Mouse (Mus musculus) forebrain, embryonic 14.5 days (tissue): Measurements from ENCODE around the gene Slc30a3. TPM values are rescaled to one million over a fixed set of nuclear protein-coding genes. Genes with fewer than 3 reads are reported as not detected.

Source experiments
- ATAC-seq: fragments of 200-750 bp; cut with Nextera tagmentation; 2 replicates; pipeline ENCODE4 v1.8.0; 2017; ENCODE audit warnings: mild to moderate bottlenecking, moderate library complexity
- DNase-seq: peaks from one replicate; pipeline ENCODE4 v3.0.0-alpha.2; 2015; ENCODE audit warnings: low spot score
- H3K27ac ChIP-seq: fragments of 300-500 bp; sonication (generic); 2 replicates; pipeline ENCODE4 v1.5.1; 2014; ENCODE audit warnings: low read depth, mild to moderate bottlenecking, control low read depth, low read length, moderate library complexity
- H3K27me3 ChIP-seq: fragments of 300-500 bp; sonication (generic); replicated peaks from 2 replicates; pipeline ENCODE4 v1.6.1; 2014; ENCODE audit warnings: low read length, control low read depth, mixed read lengths; ENCODE audit not compliant: control insufficient read depth, insufficient read depth
- H3K36me3 ChIP-seq: fragments of 300-500 bp; sonication (generic); 2 replicates; pipeline ENCODE4 v1.6.1; 2014; ENCODE audit warnings: low read length, control low read depth; ENCODE audit not compliant: control insufficient read depth, insufficient read depth
- H3K4me1 ChIP-seq: fragments of 300-500 bp; sonication (generic); 2 replicates; pipeline ENCODE4 v1.6.1; 2014; ENCODE audit warnings: antibody characterized with exemption, low read length, control low read depth; ENCODE audit not compliant: control insufficient read depth, insufficient read depth
- H3K4me2 ChIP-seq: fragments of 300-500 bp; sonication (generic); 2 replicates; pipeline ENCODE4 v1.6.1; 2014; ENCODE audit warnings: mild to moderate bottlenecking, control low read depth, low read length
- H3K4me3 ChIP-seq: fragments of 300-500 bp; sonication (generic); 2 replicates; pipeline ENCODE4 v1.5.1; 2014; ENCODE audit warnings: low read depth, low read length, control low read depth
- H3K9ac ChIP-seq: fragments of 300-500 bp; sonication (generic); 2 replicates; pipeline ENCODE4 v1.6.1; 2014; ENCODE audit warnings: mild to moderate bottlenecking, low read length, control low read depth, moderate library complexity
- H3K9me3 ChIP-seq: fragments of 300-500 bp; sonication (generic); replicated peaks from 2 replicates; pipeline ENCODE4 v1.6.1; 2016; ENCODE audit warnings: low read length, control low read depth, mixed read lengths; ENCODE audit not compliant: control insufficient read depth
- WGBS: fragments of 180-500 bp; shearing (Covaris S2); extraction: QIAGEN DNeasy Blood & Tissue Kit; methylation state at CpG from one replicate; pipeline ENCODE4 v1.1.7; 2014; 5-methylcytosine and 5-hydroxymethylcytosine counted together
- polyA plus RNA-seq: library from polyadenylated mRNA; unstranded; fragments of >200 nt; fragmentation: Nextera tagmentation; extraction: Ambion mirVana; gene quantifications from 2 replicates; pipeline ENCODE4 v1.2.1, GENCODE M21; 2014

Gene Slc30a3
- polyA plus RNA-seq, 1 experiment from 2014 or later: 2.0 TPM

DNA sequence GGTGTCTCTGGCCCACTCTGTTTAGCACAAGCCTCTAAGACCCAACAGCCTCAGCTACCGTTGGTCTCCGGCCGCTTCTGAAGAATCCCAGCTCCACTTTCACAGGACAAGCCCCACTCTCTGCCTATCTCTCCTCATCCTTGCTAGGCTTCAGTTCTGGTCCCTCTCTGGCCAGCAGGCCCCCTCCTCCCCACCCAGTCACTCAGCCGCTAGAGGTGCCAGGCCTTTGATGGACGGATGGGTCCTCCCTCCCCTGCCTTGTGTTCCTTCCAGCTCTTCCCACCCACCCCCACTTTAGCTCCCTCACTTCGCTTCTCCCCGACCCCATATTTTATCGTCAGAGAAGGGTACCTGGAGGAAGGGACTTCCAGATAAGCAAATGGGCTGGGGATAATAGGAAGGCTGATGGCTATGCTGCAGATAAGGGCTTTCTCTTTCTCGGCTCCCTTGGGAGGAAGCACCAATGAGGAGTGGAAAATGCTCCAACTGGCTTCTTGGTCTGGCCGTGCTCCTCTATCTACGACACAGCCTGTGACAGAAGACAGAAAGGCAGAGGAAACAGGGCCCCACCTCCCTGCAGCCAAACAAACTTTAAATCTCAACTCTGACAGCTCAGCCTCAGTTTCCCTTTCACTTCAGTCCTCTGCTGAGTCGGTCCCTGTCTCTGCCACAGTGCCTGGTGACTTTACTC is 25.0 kb downstream of the Slc30a3 start:
- no peaks in the 10 kb centered on the region; the same call in 1 of the 2 replicates for H3K4me1 ChIP-seq
- H3K4me2 ChIP-seq: no peak overlapping the region
- no peak overlapping the region for H3K4me3 ChIP-seq
- DNase-seq (no peak), ATAC-seq (no peak)
- no peak overlapping the region for H3K27ac ChIP-seq
- 42% methylated on average over 12 of the region's 12 CpGs for WGBS
- H3K9ac ChIP-seq: no peak overlapping the region
- H3K27me3 ChIP-seq: no peaks in the 10 kb centered on the region
- peaks cover 10% of the 10 kb centered on the region for H3K36me3 ChIP-seq
- no peaks in the 10 kb centered on the region for H3K9me3 ChIP-seq

GRCm38 (mm10) chr5:31082355-31082754 is 25.7 kb downstream of the Slc30a3 start:
- Histone ChIP-seq H3K4me1 (no peaks in the 10 kb centered on the region; the same call in 1 of the 2 replicates), H3K27me3 (no peaks in the 10 kb centered on the region), H3K4me3 (no peak overlapping the region), H3K27ac (no peak overlapping the region), H3K9me3 (no peaks in the 10 kb centered on the region), H3K36me3 (peaks cover 17% of the 10 kb centered on the region), H3K4me2 (no peak overlapping the region), H3K9ac (no peak overlapping the region)
- ATAC-seq (peak; percentile 55), DNase-seq (peak; percentile 62)
- WGBS: 9% methylated on average over 5 of the region's 5 CpGs

- Histone ChIP-seq H3K9ac (no peak overlapping the region), H3K4me2 (no peak overlapping the region), H3K36me3 (peaks cover 27% of the 10 kb centered on the region), H3K27ac (no peak overlapping the region), H3K27me3 (no peaks in the 10 kb centered on the region), H3K4me1 (no peaks in the 10 kb centered on the region; the same call in 1 of the 2 replicates), H3K4me3 (no peak overlapping the region), H3K9me3 (no peaks in the 10 kb centered on the region)
- no peak for ATAC-seq
- no peak for DNase-seq
- 77% methylated on average over 3 of the region's 3 CpGs for WGBS
Observed at GRCm38 (mm10) chr5:31081386-31081785, 26.7 kb downstream of the Slc30a3 start.

DNA sequence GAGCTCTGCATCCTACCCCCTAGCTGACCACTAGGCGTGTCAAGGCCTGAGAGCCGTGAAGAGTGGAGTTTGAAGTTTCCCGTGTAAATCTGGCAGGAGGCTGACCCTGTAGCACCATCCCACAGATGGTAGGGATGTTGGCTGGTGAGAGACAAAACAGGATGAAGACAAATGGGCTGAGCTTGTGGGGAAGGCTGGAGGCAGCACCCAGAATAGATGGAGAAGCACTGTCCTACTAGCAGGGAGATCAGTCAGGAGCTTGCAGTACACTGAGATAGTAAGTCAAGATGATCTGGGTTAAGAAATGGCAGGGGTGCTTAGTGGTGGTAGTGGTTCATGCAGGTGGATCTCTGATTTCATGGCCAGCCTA is 27.3 kb downstream of the Slc30a3 start:
- Histone ChIP-seq H3K9me3 (no peaks in the 10 kb centered on the region), H3K27ac (no peak overlapping the region), H3K27me3 (no peaks in the 10 kb centered on the region), H3K4me1 (no peaks in the 10 kb centered on the region; the same call in 1 of the 2 replicates), H3K9ac (no peak overlapping the region), H3K4me3 (no peak overlapping the region), H3K36me3 (peaks cover 33% of the 10 kb centered on the region), H3K4me2 (no peak overlapping the region)
- ATAC-seq: no peak
- no peak for DNase-seq
- 70% methylated on average over 3 of the region's 3 CpGs for WGBS

DNA sequence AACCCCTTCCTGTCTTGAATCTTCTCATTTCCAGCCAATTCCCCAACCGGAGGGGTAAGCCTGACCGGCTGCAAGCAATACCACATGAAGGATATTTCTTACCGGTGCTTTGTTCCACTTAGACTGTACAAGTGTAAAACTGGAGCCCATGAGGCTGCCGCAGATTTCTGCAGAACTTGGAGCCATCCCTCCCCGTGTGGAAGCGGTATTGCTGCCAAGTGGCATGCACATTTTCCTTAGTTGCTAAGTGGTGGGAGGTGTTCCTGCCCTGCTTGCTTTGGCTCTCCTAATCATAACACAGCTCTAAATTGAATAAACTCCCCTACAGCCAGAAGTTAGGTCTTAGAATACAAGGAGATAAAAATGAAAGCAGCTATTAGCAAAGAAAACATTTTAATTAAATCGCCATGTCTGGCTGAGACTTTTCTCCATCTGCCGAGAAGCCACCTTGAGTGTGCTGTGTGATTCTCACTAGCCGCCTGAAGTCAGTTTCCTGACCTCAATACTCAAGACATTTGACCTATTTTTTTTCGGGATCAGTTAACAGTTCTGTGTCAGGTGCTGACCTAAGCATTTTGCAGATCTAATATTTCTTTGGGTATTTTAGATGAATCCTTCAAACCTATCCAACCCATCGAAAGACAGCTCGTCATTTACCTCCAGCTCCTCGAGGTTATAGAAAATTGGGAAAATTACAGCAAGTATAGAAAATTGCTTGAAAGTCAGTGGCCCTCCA is 27.8 kb downstream of the Slc30a3 start:
- H3K9me3 ChIP-seq: no peaks in the 10 kb centered on the region
- no peak overlapping the region for H3K4me3 ChIP-seq
- DNase-seq (no peak), ATAC-seq (no peak)
- H3K36me3 ChIP-seq: peaks cover 38% of the 10 kb centered on the region
- no peak overlapping the region for H3K4me2 ChIP-seq
- H3K27ac ChIP-seq: no peak overlapping the region
- 81% methylated on average over 13 of the region's 13 CpGs for WGBS
- H3K27me3 ChIP-seq: no peaks in the 10 kb centered on the region
- no peak overlapping the region for H3K9ac ChIP-seq
- H3K4me1 ChIP-seq: no peaks in the 10 kb centered on the region; the same call in 1 of the 2 replicates

GRCm38 (mm10) chr5:31076346-31076745 is 31.7 kb downstream of the Slc30a3 start:
- H3K4me2 ChIP-seq: no peak overlapping the region
- no peaks in the 10 kb centered on the region for H3K9me3 ChIP-seq
- DNase-seq (no peak), ATAC-seq (no peak)
- no peaks in the 10 kb centered on the region for H3K4me1 ChIP-seq
- no peak overlapping the region for H3K27ac ChIP-seq
- H3K36me3 ChIP-seq: peaks cover 76% of the 10 kb centered on the region
- WGBS: 89% methylated on average over 13 of the region's 13 CpGs
- no peaks in the 10 kb centered on the region for H3K27me3 ChIP-seq
- H3K9ac ChIP-seq: no peak overlapping the region
- H3K4me3 ChIP-seq: no peak overlapping the region

DNA sequence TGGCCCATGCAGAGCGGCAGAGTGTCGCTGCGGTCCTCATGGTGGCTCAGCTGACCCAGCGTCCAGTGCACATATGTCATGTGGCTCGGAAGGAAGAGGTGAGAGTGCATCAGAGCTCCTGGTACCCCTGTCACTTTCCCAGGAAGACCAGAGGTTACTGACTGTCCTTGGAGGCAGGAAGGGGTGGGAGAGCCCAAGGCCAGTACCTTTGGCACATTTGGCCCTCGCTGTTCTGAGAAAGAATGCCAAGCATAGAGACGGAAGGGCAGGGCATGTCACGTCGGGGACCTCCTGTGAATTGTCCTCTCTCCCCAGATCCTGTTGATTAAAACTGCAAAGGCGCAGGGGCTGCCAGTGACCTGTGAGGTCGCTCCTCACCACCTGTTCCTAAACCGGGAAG is 34.9 kb downstream of the Slc30a3 start:
- WGBS: 90% methylated on average over 12 of the region's 12 CpGs
- no peak overlapping the region for H3K4me2 ChIP-seq
- no peak overlapping the region for H3K9ac ChIP-seq
- no peak overlapping the region for H3K27ac ChIP-seq
- H3K9me3 ChIP-seq: no peaks in the 10 kb centered on the region
- no peak overlapping the region for H3K4me3 ChIP-seq
- no peaks in the 10 kb centered on the region for H3K27me3 ChIP-seq
- peaks cover 97% of the 10 kb centered on the region for H3K36me3 ChIP-seq
- H3K4me1 ChIP-seq: no peaks in the 10 kb centered on the region
- ATAC-seq (no peak), DNase-seq (no peak)

- 93% methylated on average over 11 of the region's 11 CpGs for WGBS
- ATAC-seq: no peak
- H3K9me3 ChIP-seq: no peaks in the 10 kb centered on the region
- H3K27me3 ChIP-seq: no peaks in the 10 kb centered on the region
- H3K4me2 ChIP-seq: no peak overlapping the region
- peaks cover 97% of the 10 kb centered on the region for H3K36me3 ChIP-seq
- no peak overlapping the region for H3K9ac ChIP-seq
- H3K4me3 ChIP-seq: no peak overlapping the region
- no peaks in the 10 kb centered on the region for H3K4me1 ChIP-seq
- no peak overlapping the region for H3K27ac ChIP-seq
- DNase-seq: no peak
Observed at GRCm38 (mm10) chr5:31071821-31072220, 36.2 kb downstream of the Slc30a3 start.

GRCm38 (mm10) chr5:31071059-31071458 is 37.0 kb downstream of the Slc30a3 start:
- DNase-seq: no peak
- Histone ChIP-seq H3K36me3 (peaks cover 97% of the 10 kb centered on the region), H3K4me1 (no peaks in the 10 kb centered on the region), H3K9ac (no peak overlapping the region), H3K4me3 (no peak overlapping the region), H3K27me3 (no peaks in the 10 kb centered on the region), H3K4me2 (no peak overlapping the region), H3K27ac (no peak overlapping the region), H3K9me3 (no peaks in the 10 kb centered on the region)
- ATAC-seq: no peak
- 92% methylated on average over 2 of the region's 2 CpGs for WGBS
